Mouse (Mus musculus) C2C12 (cell line): Measurements from ENCODE around the gene Rnls.
"Not testable (repeated sequence)": the region's sequence is repeated elsewhere in the genome, so short reads cannot be mapped to it uniquely, and the experiment has no call there.

ENCODE experiments used
- CTCF ChIP-seq: IDR thresholded peaks from one replicate; pipeline ENCODE4 v1.5.1; 2011; ENCODE audit not compliant: control insufficient read depth, insufficient read depth, insufficient read length
- USF1 ChIP-seq: IDR thresholded peaks from one replicate; pipeline ENCODE4 v1.6.1; 2011; ENCODE audit warnings: low read depth, mild to moderate bottlenecking, control low read depth, moderate library complexity

DNA sequence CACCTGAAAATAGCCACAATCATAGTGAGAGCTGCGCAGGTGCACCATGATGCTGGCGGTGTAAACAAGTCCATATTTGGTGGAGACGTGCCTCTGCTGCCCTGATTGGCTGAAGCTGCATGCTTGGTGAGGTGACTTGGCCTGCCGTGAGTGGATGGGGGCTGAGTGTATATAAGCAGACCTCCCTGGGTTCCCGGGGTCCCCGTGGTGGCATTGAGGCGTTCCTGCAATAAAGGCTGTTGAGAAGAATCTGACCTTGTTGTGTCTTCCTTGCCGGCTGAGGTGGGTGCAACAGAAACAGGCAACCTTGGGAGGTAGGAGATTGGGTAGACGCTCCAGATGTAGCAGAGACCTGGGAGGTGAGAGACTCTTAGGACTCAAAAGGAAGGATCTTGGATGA, 27.3 kb upstream of the Rnls start:
- not testable (repeated sequence) for TF ChIP-seq CTCF, USF1
